Mouse (Mus musculus): ENCODE results near the gene Hoxc4. TPM values are rescaled to one million over a fixed set of nuclear protein-coding genes. Genes with fewer than 3 reads are reported as not detected.

Hoxc4 gene
- polyA plus RNA-seq, 1 experiment, result not detected

- DNase-seq (ENCODE audit: extremely low spot score in 1 of 2, low spot score in 1 of 2), result no peak
Measured at GRCm38 (mm10) chr15:103034807-103035547, 16.2 kb downstream of the Hoxc4 start.

- DNase-seq (ENCODE audit: extremely low spot score in 1 of 2, low spot score in 1 of 2), result no peak
Measured at GRCm38 (mm10) chr15:103035548-103035881, 16.8 kb downstream of the Hoxc4 start.

- DNase-seq (ENCODE audit: extremely low spot score in 1 of 2, low spot score in 1 of 2), result no peak
Measured at GRCm38 (mm10) chr15:103037579-103037978, 18.8 kb downstream of the Hoxc4 start.

- no peak for DNase-seq (ENCODE audit: extremely low spot score in 1 of 2, low spot score in 1 of 2)
Measured at GRCm38 (mm10) chr15:103038701-103039480, 20.2 kb downstream of the Hoxc4 start.

GRCm38 (mm10) chr15:103039609-103040008, 20.9 kb downstream of the Hoxc4 start:
- DNase-seq (ENCODE audit: extremely low spot score in 1 of 2, low spot score in 1 of 2), result no peak

- no peak for DNase-seq (ENCODE audit: extremely low spot score in 1 of 2, low spot score in 1 of 2)
Measured at GRCm38 (mm10) chr15:103040601-103041000, 21.9 kb downstream of the Hoxc4 start.

- no peak for DNase-seq (ENCODE audit: extremely low spot score in 1 of 2, low spot score in 1 of 2)
Measured at GRCm38 (mm10) chr15:103041613-103042012, 22.9 kb downstream of the Hoxc4 start.

- DNase-seq (ENCODE audit: extremely low spot score in 1 of 2, low spot score in 1 of 2), result no peak
Measured at GRCm38 (mm10) chr15:103042209-103042608, 23.5 kb downstream of the Hoxc4 start.

GRCm38 (mm10) chr15:103051670-103052069, 32.9 kb downstream of the Hoxc4 start:
- DNase-seq (ENCODE audit: extremely low spot score in 1 of 2, low spot score in 1 of 2), result no peak

- DNase-seq (ENCODE audit: extremely low spot score in 1 of 2, low spot score in 1 of 2), result no peak
Measured at GRCm38 (mm10) chr15:103053210-103053609, 34.5 kb downstream of the Hoxc4 start.

- no peak for DNase-seq (ENCODE audit: extremely low spot score in 1 of 2, low spot score in 1 of 2)
Measured at GRCm38 (mm10) chr15:103056396-103056795, 37.7 kb downstream of the Hoxc4 start.

GRCm38 (mm10) chr15:103058715-103059114, 40.0 kb downstream of the Hoxc4 start:
- no peak for DNase-seq (ENCODE audit: extremely low spot score in 1 of 2, low spot score in 1 of 2)

- no peak for DNase-seq (ENCODE audit: extremely low spot score in 1 of 2, low spot score in 1 of 2)
Measured at GRCm38 (mm10) chr15:103059393-103059992, 40.8 kb downstream of the Hoxc4 start.

GRCm38 (mm10) chr15:103060021-103060340, 41.2 kb downstream of the Hoxc4 start:
- DNase-seq (ENCODE audit: extremely low spot score in 1 of 2, low spot score in 1 of 2), result no peak

- no peak for DNase-seq (ENCODE audit: extremely low spot score in 1 of 2, low spot score in 1 of 2)
Measured at GRCm38 (mm10) chr15:103060341-103061130, 41.8 kb downstream of the Hoxc4 start.

GRCm38 (mm10) chr15:103061131-103061825, 42.5 kb downstream of the Hoxc4 start:
- no peak for DNase-seq (ENCODE audit: extremely low spot score in 1 of 2, low spot score in 1 of 2)

- no peak for DNase-seq (ENCODE audit: extremely low spot score in 1 of 2, low spot score in 1 of 2)
Measured at GRCm38 (mm10) chr15:103061988-103062387, 43.3 kb downstream of the Hoxc4 start.

- no peak for DNase-seq (ENCODE audit: extremely low spot score in 1 of 2, low spot score in 1 of 2)
Measured at GRCm38 (mm10) chr15:103065642-103066041, 46.9 kb downstream of the Hoxc4 start.

- no peak for DNase-seq (ENCODE audit: extremely low spot score in 1 of 2, low spot score in 1 of 2)
Measured at GRCm38 (mm10) chr15:103067701-103068100, 49.0 kb downstream of the Hoxc4 start.

GRCm38 (mm10) chr15:103069173-103069572, 50.4 kb downstream of the Hoxc4 start:
- DNase-seq (ENCODE audit: extremely low spot score in 1 of 2, low spot score in 1 of 2), result no peak
